Mouse (Mus musculus) MEL (cell line): ENCODE results near the gene Gm12184. TPM values are rescaled to one million over a fixed set of nuclear protein-coding genes. Genes with fewer than 3 reads are reported as not detected.
A peak's percentile ranks its signal among the peaks of the same experiment; 100 is the strongest.

Experiments used
- DNase-seq: peaks from one replicate; pipeline ENCODE4 v3.0.0; 2011; ENCODE audit warnings: low read depth, low spot score
- H3K27ac ChIP-seq: 2 replicates; pipeline ENCODE4 v1.5.1; 2012; ENCODE audit warnings: low read depth, mild to moderate bottlenecking, control low read depth, low read length, moderate library complexity; ENCODE audit not compliant: control insufficient read depth
- H3K27me3 ChIP-seq, 2 experiments: fragments of 150-350 bp in 1 of 2; sonication (generic) in 1 of 2; 2 replicates each; pipeline ENCODE4 v1.6.1; 2012; ENCODE audit warnings: low read length in 2 of 2, mild to moderate bottlenecking in 2 of 2, improper control_type of control experiment in 1 of 2, moderate library complexity in 1 of 2; ENCODE audit not compliant: insufficient read depth in 2 of 2, control insufficient read depth in 1 of 2
- H3K36me3 ChIP-seq, 2 experiments: 2 replicates each; pipeline ENCODE4 v1.6.1; 2012 to 2014; ENCODE audit warnings: low read length in 2 of 2, improper control_type of control experiment in 1 of 2, inconsistent platforms in 1 of 2, mild to moderate bottlenecking in 1 of 2; ENCODE audit not compliant: insufficient read depth in 2 of 2, control insufficient read depth in 1 of 2
- H3K4me1 ChIP-seq, 2 experiments: fragments of 150-350 bp in 1 of 2; sonication (generic) in 1 of 2; 2 replicates each; pipeline ENCODE4 v1.6.1; 2012; ENCODE audit warnings: low read length in 2 of 2, improper control_type of control experiment in 1 of 2, mild to moderate bottlenecking in 1 of 2; ENCODE audit not compliant: insufficient read depth in 2 of 2, control insufficient read depth in 1 of 2
- H3K4me3 ChIP-seq, 2 experiments: fragments of 150-350 bp in 1 of 2; sonication (generic) in 1 of 2; 2 replicates each; pipeline ENCODE4 v1.5.1; 2012; ENCODE audit warnings: low read depth in 2 of 2, low read length in 2 of 2, mild to moderate bottlenecking in 2 of 2, moderate library complexity in 2 of 2, control low read depth in 1 of 2, improper control_type of control experiment in 1 of 2; ENCODE audit not compliant: control insufficient read depth in 1 of 2, insufficient read depth in 1 of 2
- H3K79me2 ChIP-seq: 2 replicates; pipeline ENCODE4 v1.6.1; 2012; ENCODE audit warnings: mild to moderate bottlenecking, low read length, moderate library complexity; ENCODE audit not compliant: control insufficient read depth, poor library complexity, insufficient read depth
- H3K9ac ChIP-seq: 2 replicates; pipeline ENCODE4 v1.6.1; 2012; ENCODE audit warnings: low read depth, mild to moderate bottlenecking, control low read depth, low read length, moderate library complexity; ENCODE audit not compliant: control insufficient read depth, poor library complexity, severe bottlenecking
- H3K9me3 ChIP-seq: fragments of 150-350 bp; sonication (generic); replicated peaks from 2 replicates; pipeline ENCODE4 v1.6.1; 2012; ENCODE audit warnings: mild to moderate bottlenecking, low read length, improper control_type of control experiment, moderate library complexity; ENCODE audit not compliant: insufficient read depth
- BHLHE40 ChIP-seq: IDR thresholded peaks from 2 replicates; pipeline ENCODE4 v1.6.1; 2012; ENCODE audit warnings: low read depth, mild to moderate bottlenecking, inconsistent platforms, low read length, improper control_type of control experiment, borderline replicate concordance
- CHD1 ChIP-seq: IDR thresholded peaks from 2 replicates; pipeline ENCODE4 v1.6.1; 2012; ENCODE audit warnings: low read depth, mild to moderate bottlenecking, inconsistent platforms, low read length, improper control_type of control experiment
- CTCF ChIP-seq, 3 experiments: IDR thresholded peaks in 2 of 3; conservative IDR thresholded peaks in 1 of 3; 2 replicates each; pipeline ENCODE4 v1.5.1; 2011 to 2012; ENCODE audit warnings: low read length in 3 of 3, low read depth in 2 of 3, mild to moderate bottlenecking in 2 of 3, improper control_type of control experiment in 1 of 3, inconsistent platforms in 1 of 3, mixed read lengths in 1 of 3, moderate library complexity in 1 of 3; ENCODE audit not compliant: control insufficient read depth in 1 of 3, insufficient read depth in 1 of 3, poor library complexity in 1 of 3, severe bottlenecking in 1 of 3
- E2F4 ChIP-seq: IDR thresholded peaks from 2 replicates; pipeline ENCODE4 v1.6.1; 2011; ENCODE audit warnings: low read depth, low read length, improper control_type of control experiment, borderline replicate concordance
- ELF1 ChIP-seq: IDR thresholded peaks from 2 replicates; pipeline ENCODE4 v1.6.1; 2014; ENCODE audit warnings: low read depth, mild to moderate bottlenecking, inconsistent platforms, low read length, improper control_type of control experiment, moderate library complexity
- EP300 ChIP-seq, 2 experiments: IDR thresholded peaks; 2 replicates each; pipeline ENCODE4 v1.6.1; 2011; ENCODE audit warnings: improper control_type of control experiment in 2 of 2, low read length in 2 of 2, low read depth in 1 of 2, mild to moderate bottlenecking in 1 of 2
- ETS1 ChIP-seq: IDR thresholded peaks from 2 replicates; pipeline ENCODE4 v1.6.1; 2012; ENCODE audit warnings: low read depth, mild to moderate bottlenecking, inconsistent platforms, low read length, improper control_type of control experiment, moderate library complexity
- GABPA ChIP-seq: IDR thresholded peaks from 2 replicates; pipeline ENCODE4 v1.6.1; 2012; ENCODE audit warnings: low read depth, mild to moderate bottlenecking, inconsistent platforms, low read length, improper control_type of control experiment, moderate library complexity
- GATA1 ChIP-seq: IDR thresholded peaks from 2 replicates; pipeline ENCODE4 v1.6.1; 2011; ENCODE audit warnings: low read depth, low read length, improper control_type of control experiment
- HCFC1 ChIP-seq: IDR thresholded peaks from 2 replicates; pipeline ENCODE4 v1.6.1; 2012; ENCODE audit warnings: low read depth, mild to moderate bottlenecking, inconsistent platforms, low read length, improper control_type of control experiment, moderate library complexity
- JUND ChIP-seq: IDR thresholded peaks from 2 replicates; pipeline ENCODE4 v1.6.1; 2011; ENCODE audit warnings: low read depth, mild to moderate bottlenecking, improper control_type of control experiment, low read length
- KAT2A ChIP-seq: conservative IDR thresholded peaks from 2 replicates; pipeline ENCODE4 v1.6.1; 2012; ENCODE audit warnings: low read depth, low read length, improper control_type of control experiment, inconsistent platforms
- MAFK ChIP-seq: IDR thresholded peaks from 2 replicates; pipeline ENCODE4 v1.6.1; 2011; ENCODE audit warnings: low read depth, mild to moderate bottlenecking, low read length, improper control_type of control experiment, borderline replicate concordance
- MAZ ChIP-seq: IDR thresholded peaks from 2 replicates; pipeline ENCODE4 v1.6.1; 2012; ENCODE audit warnings: low read depth, mild to moderate bottlenecking, inconsistent platforms, low read length, improper control_type of control experiment
- MEF2A ChIP-seq: IDR thresholded peaks from 2 replicates; pipeline ENCODE4 v1.6.1; 2014; ENCODE audit warnings: low read depth, mild to moderate bottlenecking, inconsistent platforms, low read length, improper control_type of control experiment; ENCODE audit not compliant: poor library complexity, insufficient replicate concordance, severe bottlenecking; ENCODE audit errors: extremely low read depth
- MYB ChIP-seq: IDR thresholded peaks from 2 replicates; pipeline ENCODE4 v1.6.1; 2011; ENCODE audit warnings: mild to moderate bottlenecking, low read depth, low read length, improper control_type of control experiment
- MYC ChIP-seq: IDR thresholded peaks from 2 replicates; pipeline ENCODE4 v1.6.1; 2011; ENCODE audit warnings: low read depth, mild to moderate bottlenecking, low read length, improper control_type of control experiment, moderate library complexity
- NELFE ChIP-seq: IDR thresholded peaks from 2 replicates; pipeline ENCODE4 v1.6.1; 2011; ENCODE audit warnings: low read depth, low read length, improper control_type of control experiment
- NRF1 ChIP-seq: IDR thresholded peaks from 2 replicates; pipeline ENCODE4 v1.6.1; 2014; ENCODE audit warnings: low read depth, mild to moderate bottlenecking, inconsistent platforms, low read length, improper control_type of control experiment, moderate library complexity; ENCODE audit not compliant: poor library complexity, insufficient read depth, severe bottlenecking
- POLR2A ChIP-seq, 2 experiments: IDR thresholded peaks; 2 replicates each; pipeline ENCODE4 v1.6.1; 2011 to 2012; ENCODE audit warnings: low read length in 2 of 2, mild to moderate bottlenecking in 2 of 2, control low read depth in 1 of 2, improper control_type of control experiment in 1 of 2, low read depth in 1 of 2, moderate library complexity in 1 of 2; ENCODE audit not compliant: control insufficient read depth in 1 of 2, insufficient read depth in 1 of 2, poor library complexity in 1 of 2
- POLR2AphosphoS2 ChIP-seq: IDR thresholded peaks from 2 replicates; pipeline ENCODE4 v1.6.1; 2011; ENCODE audit warnings: low read length, improper control_type of control experiment
- POLR2AphosphoS5 ChIP-seq: IDR thresholded peaks from 2 replicates; pipeline ENCODE4 v1.6.1; 2012; ENCODE audit warnings: low read depth, borderline replicate concordance, mild to moderate bottlenecking, inconsistent platforms, low read length, moderate library complexity, mixed read lengths
- RAD21 ChIP-seq: IDR thresholded peaks from 2 replicates; pipeline ENCODE4 v1.6.1; 2011; ENCODE audit warnings: mild to moderate bottlenecking, low read depth, low read length, improper control_type of control experiment
- RCOR1 ChIP-seq: IDR thresholded peaks from 2 replicates; pipeline ENCODE4 v1.6.1; 2012; ENCODE audit warnings: low read depth, mild to moderate bottlenecking, inconsistent platforms, low read length, improper control_type of control experiment
- SIN3A ChIP-seq: IDR thresholded peaks from 2 replicates; pipeline ENCODE4 v1.6.1; 2012; ENCODE audit warnings: low read length, improper control_type of control experiment, inconsistent platforms
- SMC3 ChIP-seq: IDR thresholded peaks from 2 replicates; pipeline ENCODE4 v1.6.1; 2011; ENCODE audit warnings: low read depth, low read length, improper control_type of control experiment
- TAL1 ChIP-seq: IDR thresholded peaks from 2 replicates; pipeline ENCODE4 v1.6.1; 2012; ENCODE audit warnings: mild to moderate bottlenecking, inconsistent platforms, low read length, moderate library complexity, mixed read lengths
- TBP ChIP-seq: IDR thresholded peaks from 2 replicates; pipeline ENCODE4 v1.8.0; 2011; ENCODE audit warnings: low read depth, low read length, improper control_type of control experiment
- TCF12 ChIP-seq: IDR thresholded peaks from 2 replicates; pipeline ENCODE4 v1.6.1; 2014; ENCODE audit warnings: low read depth, mild to moderate bottlenecking, inconsistent platforms, low read length, improper control_type of control experiment, moderate library complexity
- UBTF ChIP-seq: IDR thresholded peaks from 2 replicates; pipeline ENCODE4 v1.6.1; 2012; ENCODE audit warnings: low read depth, mild to moderate bottlenecking, inconsistent platforms, low read length, improper control_type of control experiment, moderate library complexity, borderline replicate concordance; ENCODE audit not compliant: insufficient read depth
- USF1 ChIP-seq: IDR thresholded peaks from 2 replicates; pipeline ENCODE4 v1.6.1; 2014; ENCODE audit warnings: low read depth, mild to moderate bottlenecking, inconsistent platforms, low read length, improper control_type of control experiment, moderate library complexity
- USF2 ChIP-seq, 2 experiments: IDR thresholded peaks; 2 replicates each; pipeline ENCODE4 v1.6.1; 2011 to 2012; ENCODE audit warnings: improper control_type of control experiment in 2 of 2, low read length in 2 of 2, borderline replicate concordance in 1 of 2, inconsistent platforms in 1 of 2, low read depth in 1 of 2, mild to moderate bottlenecking in 1 of 2; ENCODE audit not compliant: insufficient read depth in 1 of 2
- ZC3H11A ChIP-seq: IDR thresholded peaks from 2 replicates; pipeline ENCODE4 v1.6.1; 2012; ENCODE audit warnings: low read depth, mild to moderate bottlenecking, inconsistent platforms, low read length, improper control_type of control experiment
- ZKSCAN1 ChIP-seq: IDR thresholded peaks from 2 replicates; pipeline ENCODE4 v1.6.1; 2012; ENCODE audit warnings: low read depth, mild to moderate bottlenecking, inconsistent platforms, low read length, improper control_type of control experiment, moderate library complexity
- ZMIZ1 ChIP-seq: IDR thresholded peaks from 2 replicates; pipeline ENCODE4 v1.6.1; 2012; ENCODE audit warnings: low read depth, mild to moderate bottlenecking, inconsistent platforms, low read length, improper control_type of control experiment, moderate library complexity
- ZNF384 ChIP-seq: IDR thresholded peaks from 2 replicates; pipeline ENCODE4 v1.6.1; 2012; ENCODE audit warnings: low read depth, mild to moderate bottlenecking, inconsistent platforms, low read length, improper control_type of control experiment
- polyA plus RNA-seq, 2 experiments: library from polyadenylated mRNA; stranded (reverse) in 1 of 2; unstranded in 1 of 2; fragments of >175 nt in 1 of 2; fragments of >200 nt in 1 of 2; gene quantifications; 2 replicates each; pipeline versions ENCODE4 v1.2.1 to v1.2.4; 2012; ENCODE audit warnings: low replicate concordance in 2 of 2, low read depth in 1 of 2; ENCODE audit not compliant: insufficient read length in 2 of 2, insufficient read depth in 1 of 2, missing spikeins in 1 of 2
- total RNA-seq: library from RNA; depleted of rRNA; stranded (reverse); fragments of 300-350 nt; gene quantifications from 2 replicates; pipeline ENCODE4 v1.2.3, GENCODE M21; 2012

Gene Gm12184
- total and polyA plus RNA-seq, 3 experiments, result 10.9 to 15.3 TPM; not detected in 1

DNA sequence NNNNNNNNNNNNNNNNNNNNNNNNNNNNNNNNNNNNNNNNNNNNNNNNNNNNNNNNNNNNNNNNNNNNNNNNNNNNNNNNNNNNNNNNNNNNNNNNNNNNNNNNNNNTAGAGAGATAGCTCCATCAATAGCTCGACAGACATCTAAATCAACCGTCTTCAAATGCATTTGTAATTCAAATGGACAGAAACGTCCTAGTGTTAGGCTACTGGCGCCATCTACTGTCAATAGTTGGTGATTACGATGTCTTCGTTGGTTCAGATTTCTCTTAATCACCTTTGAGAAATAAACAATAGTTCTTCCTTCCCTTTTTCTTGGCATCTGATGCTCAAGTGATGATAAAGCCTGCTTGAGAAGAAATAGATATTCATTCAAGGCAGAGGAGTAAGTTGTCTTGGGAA is 32.6 kb upstream of the Gm12184 start:
- peak overlapping the region; percentile 4 to 36; a peak in 3 of 4 replicates for H3K4me3 ChIP-seq
- DNase-seq, result peak; percentile 94
- 0 out of 4 replicates have a peak, but pooled peaks cover 0 to 6% of the 10 kb centered on the region in 2 experiments for H3K4me1 ChIP-seq
- peaks cover 0 to 4% of the 10 kb centered on the region in 2 experiments; a peak in 1 of 4 replicates for H3K36me3 ChIP-seq
- no peaks in the 10 kb centered on the region for H3K9me3 ChIP-seq
- no peaks in the 10 kb centered on the region for H3K79me2 ChIP-seq
- no peak overlapping the region for H3K27ac ChIP-seq
- no peak overlapping the region for H3K9ac ChIP-seq
- H3K27me3 ChIP-seq, result no peaks in the 10 kb centered on the region
- TF ChIP-seq ZNF384, result peak; percentile 72
- peak; percentile 96 for TF ChIP-seq ZC3H11A
- no peak for TF ChIP-seq ELF1
- TF ChIP-seq TAL1, result no peak
- TF ChIP-seq E2F4, result peak; percentile 24; the same call in 1 of the 2 replicates
- peak; percentile 71; the same call in 1 of the 2 replicates for TF ChIP-seq MAZ
- TF ChIP-seq POLR2A (IDR thresholded peaks at IDR 0.05; ENCODE audit: control insufficient read depth in 1 of 2, insufficient read depth in 1 of 2, low read depth in 1 of 2, low read length in 2 of 2, poor library complexity in 1 of 2), result no peak
- TF ChIP-seq NELFE, result no peak
- TF ChIP-seq MAFK, result 0 out of 2 replicates have a peak, but pooled peaks have one; percentile 29
- no peak for TF ChIP-seq ZMIZ1
- no peak for TF ChIP-seq ZKSCAN1
- TF ChIP-seq HCFC1, result peak; percentile 58; the same call in 1 of the 2 replicates
- TF ChIP-seq GABPA, result no peak
- TF ChIP-seq MEF2A, result no peak
- TF ChIP-seq RCOR1, result peak; percentile 84
- no peak for TF ChIP-seq POLR2AphosphoS2
- peak; percentile 95 for TF ChIP-seq SMC3
- peak; percentile 82; the same call in 1 of the 2 replicates for TF ChIP-seq MYC
- TF ChIP-seq CHD1, result no peak
- TF ChIP-seq USF1, result no peak
- peak; percentile 56; the same call in 1 of the 2 replicates for TF ChIP-seq GATA1
- peak; percentile 68 for TF ChIP-seq BHLHE40
- no peak for TF ChIP-seq KAT2A
- peak; percentile 56; the same call in 1 of the 2 replicates for TF ChIP-seq TCF12
- TF ChIP-seq POLR2AphosphoS5, result no peak
- TF ChIP-seq USF2 (IDR thresholded peaks at IDR 0.05; ENCODE audit: borderline replicate concordance in 1 of 2, insufficient read depth in 1 of 2, low read depth in 1 of 2, low read length in 2 of 2), result no peak
- no peak for TF ChIP-seq TBP
- peak; percentile 78; the same call in 1 of the 2 replicates for TF ChIP-seq JUND
- peak; percentile 37 to 54; a peak in 1 of 4 replicates for TF ChIP-seq EP300 (IDR thresholded peaks at IDR 0.05; ENCODE audit: low read depth in 1 of 2, low read length in 2 of 2)
- TF ChIP-seq RAD21, result no peak; the same call in none of the 2 replicates
- TF ChIP-seq CTCF (IDR thresholded peaks at IDR 0.05 in 2 of 3, conservative IDR thresholded peaks at IDR 0.05 in 1 of 3; ENCODE audit: control insufficient read depth in 1 of 3, insufficient read depth in 1 of 3, low read depth in 2 of 3, low read length in 3 of 3, poor library complexity in 1 of 3, severe bottlenecking in 1 of 3), result peak; percentile 30 to 99 (median 73); a peak in 4 of 6 replicates
- peak; percentile 96 for TF ChIP-seq SIN3A
- no peak for TF ChIP-seq NRF1
- no peak for TF ChIP-seq UBTF
- TF ChIP-seq MYB, result no peak; the same call in 1 of the 2 replicates
- TF ChIP-seq ETS1, result peak; percentile 52; the same call in 1 of the 2 replicates
